Mouse (Mus musculus) kidney, adult 2 months (tissue): ENCODE results near the gene Olfr1311.

Experiments
- CTCF ChIP-seq: fragments of 200-500 bp; conservative IDR thresholded peaks from 2 replicates; pipeline ENCODE4 v1.5.1; 2011; ENCODE audit warnings: low read depth, mild to moderate bottlenecking, control low read depth, low read length, moderate library complexity, mixed read lengths; ENCODE audit not compliant: insufficient read depth, insufficient read length
- POLR2A ChIP-seq: fragments of 200-500 bp; IDR thresholded peaks from one replicate; pipeline ENCODE4 v1.6.1; 2011; ENCODE audit warnings: low read depth, low read length, control low read depth

DNA sequence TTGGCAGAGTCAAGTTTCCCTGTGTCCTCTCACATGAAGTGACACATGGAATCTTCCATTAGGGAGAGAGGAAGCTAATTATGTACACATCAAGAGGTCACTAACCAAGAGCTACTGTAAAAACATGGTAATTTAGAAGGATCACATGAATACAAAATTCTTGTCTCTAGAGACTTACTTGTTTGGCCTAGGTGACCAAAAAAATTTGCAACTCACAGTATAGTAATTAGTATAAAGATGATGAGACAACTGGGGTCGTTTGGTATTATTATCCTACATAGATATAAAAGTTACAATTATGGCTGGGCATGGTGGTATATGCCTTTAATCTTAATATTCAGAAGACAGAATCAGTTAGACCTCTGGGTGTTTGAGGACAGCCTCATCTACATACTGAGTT is 25.9 kb upstream of the Olfr1311 start, which contains the start of gene Olfr1312:
- TF ChIP-seq CTCF, result no peak
- TF ChIP-seq POLR2A, result no peak
